Mouse (Mus musculus) embryonic facial prominence, embryonic 11.5 days (tissue): Measurements from ENCODE around the gene Hmox2. TPM values are rescaled to one million over a fixed set of nuclear protein-coding genes. Genes with fewer than 3 reads are reported as not detected.
"Not testable (repeated sequence)": the region's sequence is repeated elsewhere in the genome, so short reads cannot be mapped to it uniquely, and the experiment has no call there.

Source experiments
- ATAC-seq: fragments of 200-750 bp; cut with Nextera tagmentation; replicated peaks from 2 replicates; pipeline ENCODE4 v1.8.0; 2017; ENCODE audit warnings: low read depth; ENCODE audit not compliant: insufficient number of reproducible peaks, low FRiP score, low TSS enrichment
- DNase-seq: peaks from one replicate; pipeline ENCODE4 v3.0.0-alpha.2; 2015; ENCODE audit warnings: low spot score
- H3K27ac ChIP-seq: fragments of 300-500 bp; sonication (generic); replicated peaks from 2 replicates; pipeline ENCODE4 v1.5.1; 2014; ENCODE audit warnings: mild to moderate bottlenecking, low read depth, low read length, control low read depth
- H3K27me3 ChIP-seq: fragments of 300-500 bp; sonication (generic); 2 replicates; pipeline ENCODE4 v1.6.1; 2014; ENCODE audit warnings: mild to moderate bottlenecking, low read length, moderate library complexity, mixed read lengths; ENCODE audit not compliant: control insufficient read depth, insufficient read depth
- H3K36me3 ChIP-seq: fragments of 300-500 bp; sonication (generic); replicated peaks from 2 replicates; pipeline ENCODE4 v1.6.1; 2014; ENCODE audit warnings: low read depth, mild to moderate bottlenecking, low read length, moderate library complexity, mixed read lengths; ENCODE audit not compliant: control insufficient read depth, insufficient read depth
- H3K4me1 ChIP-seq: fragments of 300-500 bp; sonication (generic); 2 replicates; pipeline ENCODE4 v1.6.1; 2014; ENCODE audit warnings: low read length, mixed read lengths; ENCODE audit not compliant: control insufficient read depth, insufficient read depth
- H3K4me2 ChIP-seq: fragments of 300-500 bp; sonication (generic); 2 replicates; pipeline ENCODE4 v1.6.1; 2014; ENCODE audit warnings: low read depth, mild to moderate bottlenecking, control low read depth, low read length, moderate library complexity
- H3K4me3 ChIP-seq: fragments of 300-500 bp; sonication (generic); 2 replicates; pipeline ENCODE4 v1.5.1; 2014; ENCODE audit warnings: low read depth, low read length, control low read depth
- H3K9ac ChIP-seq: fragments of 300-500 bp; sonication (generic); replicated peaks from 2 replicates; pipeline ENCODE4 v1.6.1; 2014; ENCODE audit warnings: mild to moderate bottlenecking, control low read depth, low read length
- H3K9me3 ChIP-seq: fragments of 300-500 bp; sonication (generic); replicated peaks from 2 replicates; pipeline ENCODE4 v1.6.1; 2016; ENCODE audit warnings: mild to moderate bottlenecking, low read length, inconsistent platforms, mixed read lengths; ENCODE audit not compliant: control insufficient read depth
- WGBS: fragments of 180-500 bp; shearing (Covaris S2); extraction: QIAGEN DNeasy Blood & Tissue Kit; methylation state at CpG from one replicate; pipeline ENCODE4 v1.1.7; 2014; 5-methylcytosine and 5-hydroxymethylcytosine counted together
- polyA plus RNA-seq: library from polyadenylated mRNA; unstranded; fragments of >200 nt; fragmentation: Nextera tagmentation; extraction: Ambion mirVana; gene quantifications from 2 replicates; pipeline ENCODE4 v1.2.1, GENCODE M21; 2014

The Hmox2 gene
- polyA plus RNA-seq, 1 experiment from 2014 or later: 110 TPM

GRCm38 (mm10) chr16:4727963-4728362 is 1.8 kb downstream of the Hmox2 start:
- H3K4me1 ChIP-seq: no peaks in the 10 kb centered on the region
- H3K4me3 ChIP-seq: no peak overlapping the region
- H3K9ac ChIP-seq: no peak overlapping the region
- DNase-seq (no peak), ATAC-seq (no peak)
- H3K27me3 ChIP-seq: no peaks in the 10 kb centered on the region
- H3K36me3 ChIP-seq: no peaks in the 10 kb centered on the region
- 33% methylated on average over 1 of the region's 1 CpGs for whole genome bisulfite sequencing
- no peak overlapping the region for H3K27ac ChIP-seq
- H3K4me2 ChIP-seq: peak overlapping the region; percentile 4; the same call in 1 of the 2 replicates
- no peaks in the 10 kb centered on the region for H3K9me3 ChIP-seq

GRCm38 (mm10) chr16:4730776-4731358 is 4.7 kb downstream of the Hmox2 start:
- Histone ChIP-seq H3K27ac (no peak overlapping the region), H3K36me3 (no peaks in the 10 kb centered on the region), H3K4me3 (no peak overlapping the region), H3K27me3 (no peaks in the 10 kb centered on the region), H3K4me1 (no peaks in the 10 kb centered on the region), H3K9ac (no peak overlapping the region), H3K9me3 (no peaks in the 10 kb centered on the region), H3K4me2 (no peak overlapping the region)
- ATAC-seq (no peak), DNase-seq (no peak)
- WGBS: 82% methylated on average over 3 of the region's 3 CpGs

- WGBS: 83% methylated on average over 2 of the region's 2 CpGs
- DNase-seq: no peak
- Histone ChIP-seq H3K9me3 (no peaks in the 10 kb centered on the region), H3K27ac (no peak overlapping the region), H3K4me1 (no peaks in the 10 kb centered on the region), H3K27me3 (no peaks in the 10 kb centered on the region), H3K36me3 (no peaks in the 10 kb centered on the region), H3K4me2 (no peak overlapping the region), H3K4me3 (no peak overlapping the region), H3K9ac (no peak overlapping the region)
- no peak for ATAC-seq
These were observed 10.1 kb downstream of the Hmox2 start for GRCm38 (mm10) chr16:4736262-4736661.

- 98% methylated on average over 2 of the region's 2 CpGs for whole genome bisulfite sequencing
- Histone ChIP-seq H3K36me3 (no peaks in the 10 kb centered on the region), H3K27me3 (no peaks in the 10 kb centered on the region), H3K4me1 (no peaks in the 10 kb centered on the region), H3K9me3 (no peaks in the 10 kb centered on the region), H3K4me3 (no peak overlapping the region), H3K4me2 (no peak overlapping the region), H3K27ac (no peak overlapping the region), H3K9ac (no peak overlapping the region)
- DNase-seq: no peak
- no peak for ATAC-seq
These were observed 13.8 kb downstream of the Hmox2 start for GRCm38 (mm10) chr16:4739994-4740393.

GRCm38 (mm10) chr16:4742186-4742585 is 16.0 kb downstream of the Hmox2 start:
- Histone ChIP-seq H3K36me3 (no peaks in the 10 kb centered on the region), H3K27ac (no peak overlapping the region), H3K4me1 (no peaks in the 10 kb centered on the region), H3K4me2 (no peak overlapping the region), H3K27me3 (no peaks in the 10 kb centered on the region), H3K4me3 (no peak overlapping the region), H3K9me3 (no peaks in the 10 kb centered on the region), H3K9ac (no peak overlapping the region)
- ATAC-seq: no peak
- WGBS: 100% methylated on average over 1 of the region's 1 CpGs
- DNase-seq: no peak

- Histone ChIP-seq H3K9me3 (no peaks in the 10 kb centered on the region), H3K36me3 (no peaks in the 10 kb centered on the region), H3K27ac (no peak overlapping the region), H3K4me1 (no peaks in the 10 kb centered on the region), H3K27me3 (no peaks in the 10 kb centered on the region), H3K4me2 (no peak overlapping the region), H3K9ac (no peak overlapping the region), H3K4me3 (no peak overlapping the region)
- DNase-seq (no peak), ATAC-seq (no peak)
- 95% methylated on average over 3 of the region's 3 CpGs for WGBS
These were observed 26.0 kb downstream of the Hmox2 start for GRCm38 (mm10) chr16:4752155-4752554.

- no peak overlapping the region for H3K9ac ChIP-seq
- no peaks in the 10 kb centered on the region for H3K4me1 ChIP-seq
- ATAC-seq (no peak), DNase-seq (no peak)
- WGBS: 90% methylated on average over 3 of the region's 3 CpGs
- no peaks in the 10 kb centered on the region for H3K27me3 ChIP-seq
- no peak overlapping the region for H3K4me2 ChIP-seq
- H3K36me3 ChIP-seq: no peaks in the 10 kb centered on the region
- H3K9me3 ChIP-seq: no peaks in the 10 kb centered on the region
- no peak overlapping the region for H3K27ac ChIP-seq
- H3K4me3 ChIP-seq: no peak overlapping the region
These were observed 27.9 kb downstream of the Hmox2 start for GRCm38 (mm10) chr16:4754045-4754444.

GRCm38 (mm10) chr16:4756660-4757335 is 30.6 kb downstream of the Hmox2 start:
- Histone ChIP-seq H3K9ac (peak overlapping the region; percentile 51), H3K4me3 (peak overlapping the region; percentile 41)
- DNase-seq (peak; percentile 40), ATAC-seq (peak; percentile 76; the same call in 1 of the 2 replicates)
- not testable (repeated sequence) for H3K4me1 ChIP-seq, H3K9me3 ChIP-seq, H3K4me2 ChIP-seq, H3K27me3 ChIP-seq, H3K27ac ChIP-seq, H3K36me3 ChIP-seq
- WGBS: 3% methylated on average over 31 of the region's 42 CpGs
